Mouse (Mus musculus): ENCODE measurements around the gene Tet3.

DNA sequence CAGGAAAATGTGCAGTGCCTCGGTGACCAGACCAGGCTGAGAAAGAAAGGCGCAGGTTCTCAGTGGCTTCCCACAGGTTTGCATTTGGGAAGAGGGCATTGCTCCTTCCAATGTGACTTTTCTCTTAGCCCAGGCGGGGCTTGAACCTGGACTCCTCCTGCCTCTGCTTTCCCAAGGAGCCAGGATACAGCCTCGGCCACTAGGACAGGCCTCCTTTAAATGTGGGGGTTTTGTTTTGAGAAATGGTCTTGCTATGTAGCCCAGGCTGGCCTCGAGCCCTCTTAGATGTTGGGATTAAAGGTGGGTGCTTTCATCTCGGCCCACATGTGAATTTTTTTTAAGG is 132.5 kb downstream of the Tet3 start:
- TF ChIP-seq CTCF (IDR thresholded peaks at IDR 0.05; ENCODE audit: extremely low read depth, insufficient read length, insufficient replicate concordance, low read depth, low read length) (no peak), POLR2A (IDR thresholded peaks at IDR 0.05; ENCODE audit: low read depth, low read length) (no peak)
